Mouse (Mus musculus) mesoderm, embryonic 11.5 days (tissue): Measurements from ENCODE around the gene Birc7.
A peak's percentile ranks its signal among the peaks of the same experiment; 100 is the strongest.

Experiments
- DNase-seq: peaks from one replicate; pipeline ENCODE4 v3.0.0-alpha.2; 2012; ENCODE audit warnings: low read depth, low spot score

Birc7 gene

DNA sequence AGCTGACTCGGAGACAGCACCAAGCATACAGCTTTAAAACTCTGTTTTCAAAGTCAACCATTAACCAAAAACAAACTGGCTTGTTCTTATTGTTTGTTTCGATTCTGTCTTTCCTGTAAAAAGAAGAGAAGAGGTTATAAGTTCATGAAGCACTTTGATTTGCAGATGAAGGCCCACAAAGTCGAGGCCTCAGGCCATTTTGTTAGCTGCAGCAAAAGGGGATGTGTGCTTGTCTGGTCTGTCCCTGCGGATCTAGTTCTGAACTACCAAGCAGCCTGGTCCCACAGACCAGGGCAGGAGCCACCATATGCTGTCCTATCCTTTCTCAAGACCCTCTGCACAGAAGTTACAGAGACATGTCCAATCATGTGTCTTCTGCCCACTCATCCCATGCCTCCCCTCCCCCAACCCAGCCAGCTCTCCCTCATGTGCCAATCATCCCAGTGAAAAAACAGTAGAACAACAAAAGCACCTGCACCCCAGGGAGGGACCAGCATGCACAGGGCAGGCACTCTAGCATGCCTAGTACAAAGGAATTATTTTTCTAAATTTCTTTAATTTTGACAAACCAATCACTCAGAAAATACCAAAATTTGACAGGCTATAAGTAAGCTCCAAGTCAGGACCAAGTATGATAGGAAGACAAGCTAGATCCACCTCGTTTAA is 23.1 kb upstream of the Birc7 start:
- DNase-seq: no peak

DNA sequence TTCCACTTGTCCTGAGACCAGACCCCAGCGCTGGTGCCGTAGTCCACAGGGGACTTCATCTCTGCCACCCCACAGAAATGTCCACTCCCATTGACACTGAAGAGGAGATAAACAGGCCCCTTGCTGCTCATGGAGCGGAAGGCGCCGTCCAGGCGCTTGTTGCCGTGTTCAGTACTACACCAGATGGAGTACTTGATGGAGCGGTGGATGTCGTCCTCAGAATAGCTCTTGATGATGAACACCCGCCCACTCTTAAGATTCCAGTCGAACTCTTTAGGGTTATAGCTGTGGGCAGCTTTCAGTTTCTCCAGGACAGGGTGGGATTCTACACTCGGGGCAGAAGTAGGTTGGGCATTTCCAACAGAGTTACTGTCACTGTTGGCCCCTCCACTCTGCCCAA is 17.9 kb upstream of the Birc7 start:
- DNase-seq: no peak

DNA sequence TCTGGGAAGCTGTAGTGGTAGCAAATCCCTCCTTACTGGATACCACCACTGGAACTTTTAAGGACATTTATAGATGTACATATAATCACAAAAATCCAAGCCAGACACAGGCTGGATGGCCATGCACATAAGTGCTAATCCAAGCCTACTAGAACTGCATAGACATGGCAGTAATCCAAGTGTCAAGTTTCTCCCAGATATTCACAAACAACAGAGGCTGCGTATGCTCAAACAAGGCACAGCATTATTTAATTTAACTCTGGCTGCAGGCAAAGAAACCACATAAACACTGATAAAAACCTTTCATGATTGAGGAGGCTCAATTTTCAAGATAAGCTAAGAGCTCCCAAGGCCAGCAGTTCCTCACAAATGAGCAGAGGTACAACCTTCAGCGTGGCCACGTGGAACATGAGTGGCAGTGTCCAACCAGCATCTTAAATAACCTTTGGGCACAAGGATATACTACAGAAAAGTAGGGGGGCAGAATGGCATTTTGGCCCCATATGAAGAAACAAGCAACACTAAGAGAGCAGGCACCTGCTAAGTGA is 12.9 kb upstream of the Birc7 start:
- no peak for DNase-seq

DNA sequence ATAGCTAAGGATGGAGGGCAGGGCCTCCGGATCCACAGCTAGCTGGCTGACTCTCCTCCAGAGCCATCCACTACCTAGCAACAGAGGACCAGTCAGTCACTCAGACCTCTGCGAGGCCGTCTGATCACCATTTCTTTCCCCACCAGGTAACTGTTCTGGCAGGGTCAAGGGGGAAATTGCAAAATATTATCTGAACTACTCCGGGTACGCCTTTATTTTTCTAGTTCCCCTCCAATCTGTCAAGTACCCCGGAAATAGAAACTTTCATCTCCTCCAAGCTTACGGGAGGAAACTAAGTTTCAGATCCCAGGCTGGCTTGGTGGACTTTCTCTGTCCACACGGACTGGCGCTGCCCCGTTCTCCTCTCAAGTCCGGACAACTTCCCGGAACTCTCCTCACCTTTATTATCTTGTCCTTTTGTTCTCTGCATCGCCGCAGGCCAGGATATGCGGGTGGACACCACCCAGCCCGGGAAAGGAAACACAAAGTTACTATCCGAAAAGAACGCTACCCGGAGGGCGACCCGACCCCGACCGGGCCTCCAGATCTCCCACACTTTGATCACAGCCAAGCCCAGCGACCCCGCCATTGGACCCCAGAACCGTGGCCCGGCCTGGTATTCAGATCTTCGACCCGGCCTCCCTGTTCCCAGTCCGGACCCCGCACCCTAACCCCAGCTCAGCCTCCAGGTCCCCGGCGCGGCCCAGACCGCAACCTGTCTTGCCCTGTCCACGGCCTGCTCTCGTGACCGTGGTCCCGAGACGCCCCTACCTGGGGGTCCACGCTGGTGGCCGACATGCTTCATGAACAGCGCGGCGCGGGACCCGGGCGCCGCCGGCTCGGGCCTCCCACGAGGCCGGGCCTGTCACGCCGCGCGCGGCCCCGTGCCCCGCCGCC is 8.7 kb upstream of the Birc7 start:
- DNase-seq: no peak

DNA sequence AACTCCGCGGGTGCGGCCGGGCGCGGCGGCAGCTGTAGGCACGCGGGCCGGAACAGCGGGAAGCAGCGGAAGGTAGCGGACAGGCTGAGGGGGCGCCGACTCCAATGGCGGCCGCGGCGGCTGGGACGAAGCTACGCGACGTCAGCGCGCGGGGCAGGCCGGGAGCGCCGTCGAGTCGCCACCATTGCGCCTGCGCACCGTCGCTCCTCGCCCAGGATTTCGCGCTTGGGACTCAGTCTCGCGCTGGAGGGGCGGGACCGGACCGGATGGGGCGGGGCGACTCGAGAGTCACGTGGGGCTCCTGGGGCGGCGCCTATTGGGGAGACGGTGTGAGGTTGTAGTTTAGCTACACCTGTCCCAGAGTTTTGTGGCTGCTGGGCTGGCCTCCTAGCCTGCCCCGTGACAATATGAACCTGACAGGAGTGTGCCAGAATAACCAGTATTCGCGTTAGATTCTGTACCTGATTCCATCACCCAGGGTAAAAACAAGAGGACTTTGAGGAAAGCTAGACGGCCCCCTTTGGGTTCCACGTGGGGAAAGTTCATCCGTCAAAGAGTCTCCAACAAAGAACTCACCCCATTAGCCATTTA is 7.9 kb upstream of the Birc7 start, which contains the start of gene Ythdf1:
TSS of gene Ythdf1 (minus strand) at position 140 of the 591 bp plus-strand sequence.
- DNase-seq: peak; percentile 97

DNA sequence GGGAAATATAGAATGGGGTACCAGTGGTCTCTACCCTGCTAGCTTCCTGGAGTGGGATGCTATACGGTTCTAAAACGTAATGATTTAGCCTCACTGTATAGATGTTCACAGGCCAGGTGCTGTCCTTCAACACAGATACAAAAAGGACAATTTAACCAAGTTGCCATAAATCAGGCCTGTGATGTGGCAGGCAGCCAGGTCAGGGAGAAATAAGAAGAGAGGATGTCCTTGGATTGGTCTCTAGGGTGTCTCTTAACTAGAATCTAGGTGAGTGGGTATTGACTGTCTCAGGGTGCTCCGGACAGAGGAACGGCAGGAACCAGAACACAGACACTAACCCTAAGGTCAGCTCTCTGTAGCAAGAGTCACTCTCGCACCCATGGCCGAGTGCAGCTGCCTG is 6.1 kb upstream of the Birc7 start:
- no peak for DNase-seq

DNA sequence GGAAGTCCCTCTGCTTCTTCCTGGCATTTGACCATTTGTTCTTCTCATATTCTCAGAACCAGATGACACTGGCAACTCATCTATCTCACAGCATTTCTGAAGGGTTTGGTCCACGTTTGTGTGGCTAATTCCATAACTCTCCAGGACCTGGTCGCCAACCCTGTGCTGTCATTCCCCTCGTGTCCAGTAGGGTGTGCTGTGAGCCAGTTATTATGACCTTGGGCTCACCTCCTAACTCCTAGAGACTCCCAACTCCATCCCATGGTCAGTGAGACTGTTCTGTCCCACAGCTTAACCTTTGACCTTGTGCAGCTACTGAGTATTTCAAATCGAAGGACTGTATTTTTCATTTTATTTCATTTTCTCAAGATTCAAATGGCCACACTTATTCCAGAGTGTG is 3.6 kb upstream of the Birc7 start:
- DNase-seq: peak; percentile 80

DNA sequence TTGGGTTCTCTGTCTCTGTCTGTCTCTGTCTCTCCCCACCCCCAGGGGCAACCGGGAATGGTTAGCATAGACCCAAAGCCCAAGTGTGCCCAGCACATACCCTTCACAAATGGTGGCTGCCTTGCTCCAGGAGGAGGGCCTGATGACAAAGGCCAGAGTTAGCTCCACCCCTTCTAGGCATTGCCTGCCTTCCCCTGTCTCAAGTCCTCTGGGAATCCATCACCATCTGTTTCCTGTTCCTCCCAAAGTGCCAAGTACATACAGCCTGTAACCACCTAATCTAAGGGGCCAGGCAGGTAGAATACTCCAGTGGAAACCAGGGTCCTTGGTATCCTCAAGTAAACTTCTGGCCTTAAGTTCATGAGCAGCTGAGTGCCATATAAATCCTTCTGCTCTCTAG is 3.6 kb downstream of the Birc7 start:
- no peak for DNase-seq

DNA sequence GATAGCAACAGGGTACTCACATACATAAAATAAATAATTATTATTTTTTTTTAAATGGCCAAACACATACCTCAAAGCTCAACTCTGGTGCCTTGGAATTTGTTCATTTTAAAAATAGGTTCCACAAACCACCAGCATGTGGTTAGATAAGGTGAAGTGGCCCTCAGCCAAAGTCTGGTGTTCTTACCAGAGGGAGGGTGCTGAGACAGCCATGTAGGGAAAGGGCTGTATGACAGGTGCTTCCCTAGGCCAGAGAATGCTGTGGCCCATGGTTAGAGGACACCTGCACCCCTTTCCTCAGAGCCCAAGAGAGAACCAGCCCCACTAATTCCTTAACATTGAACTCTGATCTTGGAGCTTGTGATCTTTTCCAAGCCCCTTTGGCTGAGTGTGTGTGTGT is 11.4 kb downstream of the Birc7 start:
- no peak for DNase-seq

DNA sequence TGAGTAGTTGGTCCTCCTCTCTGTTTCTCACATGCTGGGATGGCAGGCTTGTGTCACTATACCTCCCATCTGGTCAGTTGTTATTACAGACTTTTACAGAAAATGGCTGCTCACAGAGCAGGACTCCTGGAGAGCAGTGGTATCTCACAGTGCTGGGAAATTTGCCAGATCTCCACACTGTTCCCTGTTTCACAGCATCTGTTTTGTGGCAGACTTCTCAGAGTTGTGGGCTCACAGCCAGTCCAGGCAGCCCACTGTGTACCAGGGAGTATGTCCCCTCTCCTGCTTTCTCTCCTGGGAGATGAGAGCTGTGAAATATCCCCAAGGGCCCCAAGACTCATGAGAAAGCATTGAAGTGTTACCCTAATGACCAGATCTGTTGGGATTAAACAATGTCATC is 13.0 kb downstream of the Birc7 start:
- no peak for DNase-seq

DNA sequence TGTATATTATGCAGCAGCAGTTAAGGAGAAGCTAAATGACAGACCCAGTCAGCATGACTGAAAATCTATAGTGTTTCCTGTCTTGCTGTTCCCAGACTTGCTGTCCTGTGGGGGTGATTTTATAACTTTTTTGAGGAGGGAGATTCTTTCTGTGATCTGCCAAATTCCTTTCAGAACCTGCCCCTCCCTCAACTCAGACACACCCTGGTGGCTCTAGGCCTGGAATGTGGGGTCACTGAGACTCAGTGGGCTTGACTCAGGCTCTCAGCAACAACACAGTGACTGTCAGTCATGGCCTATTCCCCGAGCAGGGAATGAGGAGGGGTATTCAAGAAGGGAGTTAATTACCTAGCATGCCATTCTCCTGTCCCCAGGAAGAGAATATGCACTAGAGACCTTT is 21.1 kb downstream of the Birc7 start:
- DNase-seq: no peak

DNA sequence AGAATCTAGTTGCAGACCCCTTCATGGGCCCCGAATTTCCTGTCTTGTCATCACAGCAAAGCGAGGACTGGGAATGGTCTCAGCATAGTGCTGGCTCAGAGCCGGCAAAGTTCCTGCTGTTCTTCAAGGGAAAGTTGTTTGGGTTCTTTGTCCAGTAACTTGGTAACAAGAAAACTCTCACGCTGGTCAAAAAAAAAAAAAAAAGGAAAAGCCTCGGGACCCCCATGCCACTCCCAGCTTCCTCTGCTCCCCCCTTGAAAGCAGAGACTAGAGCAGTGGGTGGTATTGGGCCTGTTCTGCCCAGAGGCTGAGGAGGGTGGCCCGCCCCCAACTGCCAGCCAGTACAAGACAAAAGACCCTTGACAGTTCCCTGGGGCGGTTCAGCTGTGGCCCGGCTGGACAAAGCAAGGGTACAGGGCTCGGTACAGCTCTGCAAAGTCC is 23.9 kb downstream of the Birc7 start:
- DNase-seq: peak; percentile 54

DNA sequence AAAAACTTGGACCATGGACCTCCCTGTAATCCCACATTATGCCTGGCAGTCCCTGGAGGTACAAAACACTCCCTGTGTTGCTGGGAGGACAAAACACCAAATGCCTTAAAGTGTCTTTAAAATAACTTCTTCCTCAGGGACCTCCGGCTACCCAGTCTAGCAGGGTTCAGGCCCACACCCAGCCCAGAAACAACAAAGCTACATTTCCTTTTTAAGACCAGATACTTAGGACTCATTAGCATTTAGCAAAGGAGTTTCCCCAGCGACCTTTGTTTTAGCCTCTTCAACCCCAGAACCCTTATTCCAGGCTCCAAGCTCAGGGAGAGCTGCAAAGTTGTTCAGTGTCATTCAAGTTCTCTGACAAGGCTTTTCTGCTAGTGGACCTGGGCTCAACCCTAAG is 24.8 kb downstream of the Birc7 start:
- no peak for DNase-seq

DNA sequence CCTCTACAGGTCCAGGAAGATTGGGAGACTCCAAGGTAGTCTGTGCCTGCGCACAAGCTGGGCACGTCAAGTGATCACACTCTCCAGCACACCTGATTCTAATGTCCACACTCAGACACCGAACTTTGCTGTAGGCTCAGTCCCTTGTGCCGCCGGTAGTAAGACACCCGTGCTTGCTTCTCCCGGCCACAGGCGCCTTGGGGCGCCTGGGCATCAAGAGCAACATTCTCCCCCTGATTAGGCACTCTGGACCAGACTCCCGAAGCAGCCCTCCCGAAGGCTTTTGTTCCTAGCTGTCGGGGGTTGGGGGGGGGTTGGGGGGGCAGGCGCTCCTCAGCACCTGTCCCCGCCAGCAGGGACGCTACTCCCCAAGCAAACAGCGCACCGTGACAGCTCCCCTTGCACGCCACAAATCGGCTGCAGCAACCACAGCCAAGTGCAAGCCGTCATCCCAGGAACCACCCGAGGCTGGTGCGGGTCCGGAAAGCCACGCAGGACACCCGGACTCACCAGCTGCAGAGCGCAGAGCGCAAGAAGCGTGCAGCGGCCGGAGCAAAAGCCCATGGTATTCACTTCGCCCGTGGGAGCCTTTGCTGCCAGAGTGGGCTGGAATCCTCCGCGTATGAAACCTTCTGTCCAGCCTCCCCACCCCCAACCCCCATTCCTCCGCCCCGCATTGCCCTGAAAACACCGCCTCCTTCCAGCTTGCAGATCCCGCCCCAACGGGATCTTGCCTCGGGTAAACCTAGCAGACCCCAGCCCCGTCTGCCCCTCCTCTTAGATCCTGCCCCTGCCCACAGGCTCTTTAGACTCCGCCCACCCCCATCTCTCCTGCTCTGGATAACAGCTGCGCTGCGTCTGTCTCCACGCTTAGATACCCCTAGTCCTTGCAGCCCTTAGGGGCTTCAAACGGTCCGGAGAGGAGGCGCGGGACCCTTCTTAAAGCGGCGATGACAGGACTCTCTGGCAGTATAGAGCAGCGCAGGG is 25.5 kb downstream of the Birc7 start, which contains the start of gene Nkain4:
TSS of gene Nkain4 (minus strand) at position 639 of the 987 bp plus-strand sequence.
- DNase-seq: peak; percentile 94

DNA sequence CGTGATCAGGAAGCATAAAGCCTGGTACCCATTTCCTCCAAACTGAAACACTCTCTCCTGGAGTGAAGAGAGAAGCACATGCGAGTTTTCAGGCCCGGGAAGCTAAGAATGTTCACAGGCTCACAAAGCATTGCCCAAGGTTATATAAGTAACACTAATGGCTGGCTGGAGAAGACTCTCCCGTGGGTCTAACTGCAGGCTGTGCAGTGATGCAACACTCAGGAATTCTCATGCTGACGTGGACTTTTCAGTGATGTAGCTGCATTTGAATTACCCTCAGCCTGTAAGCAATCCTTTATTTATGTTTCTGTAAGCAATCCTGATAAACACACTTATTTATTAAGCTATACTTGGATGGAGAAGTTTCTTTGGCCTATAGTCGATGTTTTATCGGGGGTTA is 30.8 kb downstream of the Birc7 start:
- DNase-seq: no peak

DNA sequence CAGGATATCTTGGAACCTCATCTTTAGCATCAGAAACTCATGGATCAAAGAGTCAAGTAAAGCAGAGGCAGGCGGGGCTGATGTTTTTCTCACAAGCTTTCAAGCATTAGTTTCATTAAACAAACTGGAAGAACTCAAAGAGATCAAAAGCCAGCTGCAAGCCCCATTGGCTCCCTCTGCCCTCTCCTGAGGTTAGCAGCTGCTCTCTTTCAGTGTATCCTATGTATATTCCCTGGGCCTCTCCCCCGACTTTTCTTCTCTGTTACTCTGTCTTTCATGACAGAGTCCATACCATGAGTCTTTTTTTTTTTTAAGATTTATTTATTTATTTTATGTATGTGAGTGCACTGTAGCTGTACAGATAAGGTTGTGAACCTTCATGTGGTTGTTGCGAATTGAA is 31.4 kb downstream of the Birc7 start:
- DNase-seq: no peak

DNA sequence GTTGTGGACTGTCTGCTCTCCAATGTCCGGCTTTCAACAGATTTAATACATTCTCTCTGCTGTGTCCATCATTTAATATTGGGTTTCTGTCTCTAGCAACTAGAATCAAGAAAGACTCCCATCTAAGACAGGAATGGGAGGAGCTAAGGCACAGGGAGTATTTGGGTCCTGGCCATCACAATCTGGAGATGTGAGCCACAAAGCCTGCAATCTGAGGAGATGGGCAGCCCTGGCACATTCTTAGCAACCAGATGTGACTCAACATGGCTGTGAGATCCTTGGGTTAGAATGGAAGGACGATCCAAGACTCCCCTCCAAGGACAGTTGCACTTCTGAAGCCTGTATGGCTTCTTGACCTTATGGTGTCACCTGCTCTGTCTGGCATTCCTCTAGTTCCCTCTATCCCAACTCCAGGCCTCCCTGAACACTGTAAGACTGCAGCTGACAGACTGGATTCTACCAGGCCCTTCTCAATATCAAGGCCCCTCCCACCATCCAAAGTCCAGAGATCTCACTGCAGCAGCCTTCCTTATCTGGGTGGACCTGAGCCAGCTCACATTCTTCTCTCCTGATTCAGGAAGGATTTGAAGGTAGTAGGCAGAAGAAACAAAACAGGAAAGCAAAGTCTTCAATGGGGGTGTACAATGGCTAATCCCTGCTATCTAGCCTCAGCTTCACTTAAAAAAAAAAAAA is 33.9 kb downstream of the Birc7 start:
- no peak for DNase-seq

DNA sequence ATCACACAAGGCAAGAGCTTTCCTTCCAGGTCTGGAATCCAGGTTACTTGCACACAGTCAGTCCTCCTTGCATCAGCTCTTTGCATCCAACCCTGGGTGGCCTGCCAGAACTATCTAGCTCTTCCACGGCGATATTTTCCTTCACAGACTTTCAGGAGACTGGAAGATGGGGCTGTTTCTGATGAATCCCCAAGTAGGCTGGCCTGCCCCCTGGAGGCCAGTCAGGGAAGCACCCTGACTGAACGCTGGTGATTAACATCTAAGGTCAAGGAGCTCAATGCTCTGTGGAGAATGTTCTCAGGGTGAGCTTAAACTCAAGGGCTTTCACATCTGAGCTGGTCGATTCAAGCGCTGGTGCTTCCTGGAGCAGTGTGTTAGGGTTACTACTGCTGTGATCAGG is 35.1 kb downstream of the Birc7 start:
- peak; percentile 83 for DNase-seq

DNA sequence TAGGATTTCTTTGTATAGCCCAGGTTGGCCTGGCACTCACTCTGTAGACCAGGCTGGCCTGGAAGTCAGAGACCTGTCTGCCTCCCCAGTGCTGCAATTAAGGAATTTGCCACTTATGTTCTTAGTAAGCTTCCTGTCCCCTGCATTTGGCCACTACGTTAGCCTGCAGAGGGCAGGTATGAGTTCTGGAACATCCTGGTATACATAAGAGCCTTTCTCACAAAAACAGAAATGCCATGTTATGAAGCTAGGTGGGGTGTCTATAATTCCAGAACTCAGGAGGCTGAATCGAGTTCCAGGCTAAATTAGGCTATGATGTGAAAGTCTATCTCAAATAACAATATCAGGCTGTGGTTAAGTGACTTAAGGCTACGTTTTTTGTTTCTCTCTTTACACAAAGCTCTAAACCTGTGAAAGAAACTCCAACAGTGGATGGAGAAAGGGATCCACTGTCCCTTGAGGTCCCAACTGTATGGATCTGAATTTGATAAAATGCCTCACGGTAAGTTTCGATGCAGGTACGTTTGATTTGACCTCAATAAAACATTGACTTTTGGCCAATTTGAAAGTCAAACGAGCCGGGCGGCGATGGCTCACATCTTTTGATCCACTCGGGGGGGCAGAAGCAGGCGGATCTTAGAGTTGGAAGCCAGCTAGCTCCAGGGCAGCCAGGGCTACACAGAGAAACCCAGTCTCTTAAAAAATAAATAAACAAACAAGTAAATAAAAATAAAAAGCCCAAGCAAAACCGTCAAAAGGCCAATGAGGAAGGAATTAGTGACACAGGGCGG is 37.5 kb downstream of the Birc7 start:
- DNase-seq: no peak
